Mouse (Mus musculus) bone marrow, adult 2 months (tissue): ENCODE results near the gene Otp. TPM values are rescaled to one million over a fixed set of nuclear protein-coding genes. Genes with fewer than 3 reads are reported as not detected.

ENCODE experiments used
- H3K27ac ChIP-seq: fragments of 200-500 bp; 2 replicates; pipeline ENCODE4 v1.5.1; 2012; ENCODE audit warnings: low read depth, mild to moderate bottlenecking, control low read depth, inconsistent platforms, low read length; ENCODE audit not compliant: control insufficient read depth, poor library complexity, insufficient read depth
- H3K4me1 ChIP-seq: fragments of 200-500 bp; 2 replicates; pipeline ENCODE4 v1.6.1; 2011; ENCODE audit warnings: low read length; ENCODE audit not compliant: control insufficient read depth, insufficient read depth
- H3K4me3 ChIP-seq: fragments of 200-500 bp; replicated peaks from 2 replicates; pipeline ENCODE3; 2011; ENCODE audit warnings: mild to moderate bottlenecking, low read depth, low read length, control low read depth; ENCODE audit not compliant: control insufficient read depth
- CTCF ChIP-seq: fragments of 200-500 bp; IDR thresholded peaks from 2 replicates; pipeline ENCODE4 v1.5.1; 2011; ENCODE audit warnings: low read length, control low read depth; ENCODE audit not compliant: control insufficient read depth, insufficient read depth
- POLR2A ChIP-seq: fragments of 200-500 bp; IDR thresholded peaks from 2 replicates; pipeline ENCODE4 v1.6.1; 2011; ENCODE audit warnings: low read depth, mild to moderate bottlenecking, control low read depth, low read length, borderline replicate concordance; ENCODE audit not compliant: control insufficient read depth
- WGBS: fragments of 180-500 bp; shearing (Covaris S2); methylation state at CpG from one replicate; pipeline ENCODE4 v1.1.7; 2018; 5-methylcytosine and 5-hydroxymethylcytosine counted together
- polyA plus RNA-seq: library from polyadenylated mRNA; stranded (reverse); fragments of >200 nt; gene quantifications from 2 replicates; pipeline ENCODE4 v1.2.4, GENCODE M21; 2011; ENCODE audit warnings: low replicate concordance; ENCODE audit not compliant: missing spikeins, insufficient read depth, insufficient read length

Gene Otp
- polyA plus RNA-seq, 1 experiment, result not detected

- TF ChIP-seq POLR2A, result no peak
- no peak for TF ChIP-seq CTCF
- Histone ChIP-seq H3K27ac (no peak overlapping the region), H3K4me1 (peaks cover 1% of the 10 kb centered on the region; the same call in 1 of the 2 replicates), H3K4me3 (no peak overlapping the region)
- WGBS, result 8% methylated on average over 36 of the region's 36 CpGs
Observed at GRCm38 (mm10) chr13:94883966-94884960, 8.9 kb downstream of the Otp start.

GRCm38 (mm10) chr13:94885291-94886235 lies 10.2 kb downstream of the Otp start:
- H3K27ac ChIP-seq, result no peak overlapping the region
- H3K4me3 ChIP-seq, result no peak overlapping the region
- peaks cover 1% of the 10 kb centered on the region; the same call in 1 of the 2 replicates for H3K4me1 ChIP-seq
- TF ChIP-seq CTCF (no peak), POLR2A (no peak)
- WGBS, result 5% methylated on average over 81 of the region's 81 CpGs

GRCm38 (mm10) chr13:94907841-94908240 lies 32.4 kb downstream of the Otp start:
- H3K27ac ChIP-seq, result no peak overlapping the region
- TF ChIP-seq POLR2A (no peak), CTCF (no peak)
- WGBS, result 78% methylated on average over 10 of the region's 10 CpGs
- H3K4me3 ChIP-seq, result no peak overlapping the region
- H3K4me1 ChIP-seq, result no peaks in the 10 kb centered on the region

- no peak for TF ChIP-seq CTCF
- TF ChIP-seq POLR2A, result no peak
- H3K4me1 ChIP-seq, result no peaks in the 10 kb centered on the region
- H3K4me3 ChIP-seq, result no peak overlapping the region
- no peak overlapping the region for H3K27ac ChIP-seq
- 41% methylated on average over 11 of the region's 11 CpGs for WGBS
Observed at GRCm38 (mm10) chr13:94912961-94913360, 37.6 kb downstream of the Otp start.

GRCm38 (mm10) chr13:94915654-94916053 lies 40.3 kb downstream of the Otp start:
- WGBS, result 55% methylated on average over 5 of the region's 5 CpGs
- Histone ChIP-seq H3K4me3 (no peak overlapping the region), H3K4me1 (no peaks in the 10 kb centered on the region), H3K27ac (no peak overlapping the region)
- TF ChIP-seq POLR2A, result no peak

GRCm38 (mm10) chr13:94928086-94928485 lies 52.7 kb downstream of the Otp start:
- Histone ChIP-seq H3K4me1 (no peaks in the 10 kb centered on the region), H3K27ac (no peak overlapping the region), H3K4me3 (no peak overlapping the region)
- 17% methylated on average over 3 of the region's 3 CpGs for WGBS
- TF ChIP-seq POLR2A (no peak), CTCF (no peak)

Other genes starting within 250 kb of the Otp start
- 62.7 and 107 TPM in 2 replicates for gene Tbca, start 86.7 kb upstream of the Otp start, polyA plus RNA-seq
- gene Wdr41, start 100.7 kb downstream of the Otp start, polyA plus RNA-seq, result 4.7 and 9.2 TPM in 2 replicates